Mouse (Mus musculus): ENCODE data around the gene Rrp36.

DNA sequence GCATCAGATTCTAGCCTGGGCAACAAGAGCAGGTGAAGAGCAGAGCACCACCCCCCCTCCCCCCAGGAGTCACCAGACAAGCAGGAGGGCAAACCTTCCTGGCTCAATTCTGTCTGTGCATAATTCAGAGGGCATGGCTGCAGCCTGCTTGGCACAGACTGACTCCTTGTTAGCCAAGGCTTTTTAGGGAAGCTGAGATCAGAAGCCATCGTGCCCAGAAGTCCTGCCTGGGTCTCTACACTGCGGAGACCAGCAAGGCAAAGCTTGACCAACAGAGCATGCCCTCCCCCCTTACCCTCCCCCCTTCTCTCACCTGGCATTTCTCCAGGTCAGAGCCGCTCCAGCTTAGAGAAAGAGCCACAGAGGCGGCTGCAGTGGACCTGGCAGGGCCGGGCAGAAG lies 11.4 kb downstream of the Rrp36 start:
- no peak for TF ChIP-seq POLR2A (IDR thresholded peaks at IDR 0.05; ENCODE audit: borderline replicate concordance, extremely low read depth, insufficient read depth, insufficient read length, poor library complexity, severe bottlenecking)
- TF ChIP-seq CTCF (IDR thresholded peaks at IDR 0.05; ENCODE audit: borderline replicate concordance, extremely low read depth, insufficient read depth, insufficient read length), result no peak

Data from brain, embryonic 14.5 days (tissue).